Mouse (Mus musculus) heart, embryonic 11.5 days (tissue): Measurements from ENCODE around the gene Gadd45g. TPM values are rescaled to one million over a fixed set of nuclear protein-coding genes. Genes with fewer than 3 reads are reported as not detected.

Source experiments
- ATAC-seq: fragments of 200-750 bp; cut with Nextera tagmentation; replicated peaks from 2 replicates; pipeline ENCODE4 v1.8.0; 2017; ENCODE audit warnings: moderate library complexity; ENCODE audit not compliant: insufficient number of reproducible peaks, low FRiP score, low TSS enrichment
- H3K27ac ChIP-seq: fragments of 300-500 bp; sonication (generic); 2 replicates; pipeline ENCODE4 v1.5.1; 2014; ENCODE audit warnings: mild to moderate bottlenecking, low read depth, low read length
- H3K27me3 ChIP-seq: fragments of 300-500 bp; sonication (generic); 2 replicates; pipeline ENCODE4 v1.6.1; 2014; ENCODE audit warnings: mild to moderate bottlenecking, low read length, mixed read lengths; ENCODE audit not compliant: control insufficient read depth, insufficient read depth
- H3K36me3 ChIP-seq: fragments of 300-500 bp; sonication (generic); 2 replicates; pipeline ENCODE4 v1.6.1; 2014; ENCODE audit warnings: mild to moderate bottlenecking, low read length, moderate library complexity, mixed read lengths; ENCODE audit not compliant: control insufficient read depth, insufficient read depth
- H3K4me1 ChIP-seq: fragments of 300-500 bp; sonication (generic); 2 replicates; pipeline ENCODE4 v1.6.1; 2014; ENCODE audit warnings: low read length; ENCODE audit not compliant: control insufficient read depth, insufficient read depth
- H3K4me2 ChIP-seq: fragments of 300-500 bp; sonication (generic); 2 replicates; pipeline ENCODE4 v1.6.1; 2014; ENCODE audit warnings: mild to moderate bottlenecking, moderate library complexity
- H3K4me3 ChIP-seq: fragments of 300-500 bp; sonication (generic); 2 replicates; pipeline ENCODE4 v1.5.1; 2014; ENCODE audit warnings: low read depth, low read length
- H3K9ac ChIP-seq: fragments of 300-500 bp; sonication (generic); 2 replicates; pipeline ENCODE4 v1.6.1; 2014; ENCODE audit warnings: mild to moderate bottlenecking, low read depth, low read length, moderate library complexity
- H3K9me3 ChIP-seq: fragments of 300-500 bp; sonication (generic); replicated peaks from 2 replicates; pipeline ENCODE4 v1.6.1; 2016; ENCODE audit warnings: low read length; ENCODE audit not compliant: control insufficient read depth
- WGBS: fragments of 180-500 bp; shearing (Covaris S2); extraction: QIAGEN DNeasy Blood & Tissue Kit; methylation state at CpG from one replicate; pipeline ENCODE4 v1.1.7; 2014; ENCODE audit not compliant: insufficient replicate concordance; 5-methylcytosine and 5-hydroxymethylcytosine counted together
- polyA plus RNA-seq: library from polyadenylated mRNA; unstranded; fragments of >200 nt; fragmentation: Nextera tagmentation; extraction: Ambion mirVana; gene quantifications from 2 replicates; pipeline ENCODE4 v1.2.1, GENCODE M21; 2014

Gadd45g gene
- polyA plus RNA-seq, 1 experiment from 2014 or later = 45.3 TPM

- Histone ChIP-seq H3K4me2 (peak overlapping the region; percentile 17; the same call in 1 of the 2 replicates), H3K9me3 (no peaks in the 10 kb centered on the region), H3K4me3 (no peak overlapping the region), H3K27me3 (no peaks in the 10 kb centered on the region), H3K9ac (peak overlapping the region; percentile 17; the same call in 1 of the 2 replicates), H3K36me3 (no peaks in the 10 kb centered on the region), H3K4me1 (peaks cover 52% of the 10 kb centered on the region), H3K27ac (no peak overlapping the region)
- 10% methylated on average over 7 of the region's 7 CpGs for WGBS
- ATAC-seq = no peak
Measured at GRCm38 (mm10) chr13:51852560-51853190, 6.2 kb downstream of the Gadd45g start.

GRCm38 (mm10) chr13:51853301-51854243 is 7.1 kb downstream of the Gadd45g start:
- Histone ChIP-seq H3K36me3 (no peaks in the 10 kb centered on the region), H3K4me2 (peak overlapping the region; percentile 17), H3K4me3 (no peak overlapping the region), H3K4me1 (peaks cover 53% of the 10 kb centered on the region), H3K27ac (0 out of 2 replicates have a peak overlapping the region, but pooled peaks have one; percentile 8), H3K27me3 (no peaks in the 10 kb centered on the region), H3K9me3 (no peaks in the 10 kb centered on the region), H3K9ac (peak overlapping the region; percentile 17)
- 15% methylated on average over 16 of the region's 16 CpGs for WGBS
- ATAC-seq = no peak; the same call in 1 of the 2 replicates

- no peak overlapping the region for H3K9ac ChIP-seq
- H3K9me3 ChIP-seq = no peaks in the 10 kb centered on the region
- H3K4me2 ChIP-seq = no peak overlapping the region
- no peak overlapping the region for H3K4me3 ChIP-seq
- no peak overlapping the region for H3K27ac ChIP-seq
- ATAC-seq = no peak
- H3K36me3 ChIP-seq = no peaks in the 10 kb centered on the region
- 69% methylated on average over 5 of the region's 5 CpGs for WGBS
- H3K27me3 ChIP-seq = no peaks in the 10 kb centered on the region
- H3K4me1 ChIP-seq = peaks cover 39% of the 10 kb centered on the region
Measured at GRCm38 (mm10) chr13:51855584-51855983, 9.1 kb downstream of the Gadd45g start.

GRCm38 (mm10) chr13:51857156-51857555 is 10.7 kb downstream of the Gadd45g start:
- WGBS = 47% methylated on average over 5 of the region's 5 CpGs
- H3K4me1 ChIP-seq = peaks cover 27% of the 10 kb centered on the region

GRCm38 (mm10) chr13:51858475-51858874 is 12.0 kb downstream of the Gadd45g start:
- Histone ChIP-seq H3K36me3 (no peaks in the 10 kb centered on the region), H3K4me2 (no peak overlapping the region), H3K4me3 (no peak overlapping the region), H3K27ac (no peak overlapping the region), H3K9ac (no peak overlapping the region), H3K9me3 (no peaks in the 10 kb centered on the region), H3K4me1 (peaks cover 17% of the 10 kb centered on the region), H3K27me3 (no peaks in the 10 kb centered on the region)
- no peak for ATAC-seq
- WGBS = 27% methylated on average over 4 of the region's 4 CpGs

More at GRCm38 (mm10) chr13:51857156-51857555, 10.7 kb downstream of the Gadd45g start:
- Histone ChIP-seq H3K27me3 (no peaks in the 10 kb centered on the region), H3K36me3 (no peaks in the 10 kb centered on the region), H3K9ac (no peak overlapping the region), H3K9me3 (no peaks in the 10 kb centered on the region), H3K27ac (no peak overlapping the region), H3K4me2 (no peak overlapping the region), H3K4me3 (no peak overlapping the region)
- ATAC-seq = no peak

- no peak for ATAC-seq
- H3K4me1 ChIP-seq = peaks cover 10% of the 10 kb centered on the region
- H3K27me3 ChIP-seq = no peaks in the 10 kb centered on the region
- no peak overlapping the region for H3K4me2 ChIP-seq
- H3K27ac ChIP-seq = no peak overlapping the region
- H3K4me3 ChIP-seq = no peak overlapping the region
- no peaks in the 10 kb centered on the region for H3K9me3 ChIP-seq
- H3K9ac ChIP-seq = no peak overlapping the region
- 85% methylated on average over 8 of the region's 8 CpGs for WGBS
- H3K36me3 ChIP-seq = no peaks in the 10 kb centered on the region
Measured at GRCm38 (mm10) chr13:51859174-51859573, 12.7 kb downstream of the Gadd45g start.

GRCm38 (mm10) chr13:51859798-51860197 is 13.3 kb downstream of the Gadd45g start:
- Histone ChIP-seq H3K4me3 (no peak overlapping the region), H3K27ac (no peak overlapping the region), H3K36me3 (no peaks in the 10 kb centered on the region), H3K4me1 (peaks cover 9% of the 10 kb centered on the region), H3K9me3 (no peaks in the 10 kb centered on the region), H3K9ac (no peak overlapping the region), H3K27me3 (no peaks in the 10 kb centered on the region), H3K4me2 (no peak overlapping the region)
- no peak for ATAC-seq
- WGBS = 52% methylated on average over 3 of the region's 3 CpGs

GRCm38 (mm10) chr13:51862750-51863149 is 16.3 kb downstream of the Gadd45g start:
- Histone ChIP-seq H3K27ac (no peak overlapping the region), H3K4me3 (no peak overlapping the region), H3K4me2 (no peak overlapping the region), H3K4me1 (peaks cover 12% of the 10 kb centered on the region), H3K36me3 (no peaks in the 10 kb centered on the region), H3K27me3 (no peaks in the 10 kb centered on the region), H3K9ac (no peak overlapping the region), H3K9me3 (no peaks in the 10 kb centered on the region)
- ATAC-seq = no peak
- 92% methylated on average over 1 of the region's 1 CpGs for WGBS
